Comparison of ENCODE assay signal across 7 mouse cellular contexts in genomic region chrX:82948630-82949029, GRCm38 (mm10). TPM values are rescaled to one million over a fixed set of nuclear protein-coding genes. Genes with fewer than 3 reads are reported as not detected.
DNase-seq lines count a peak whose midpoint lies in the region; ATAC-seq and TF ChIP-seq lines count a peak whose summit lies in the region.

Dmd (plus strand) TSS chrX:82948870.

- no peak for TF ChIP-seq CTCF in intestine, postnatal 0 days (IDR thresholded peaks at IDR 0.05; ENCODE audit: low read depth)
- no peak for TF ChIP-seq CTCF in midbrain, postnatal 0 days (IDR thresholded peaks at IDR 0.05)

- peak; percentile 71 for DNase-seq in Muller cell, postnatal 12 days (ENCODE audit: inconsistent ontology term)
- DNase-seq in adrenal gland, postnatal 4 days (ENCODE audit: low spot score in 2 of 2) = no peak
- DNase-seq in heart, adult 18-20 months = peak; percentile 34 to 57
- DNase-seq in midbrain, postnatal 0 days (ENCODE audit: low spot score) = no peak
- DNase-seq in right cerebral cortex, postnatal 36 days (ENCODE audit: low spot score in 2 of 2) = no peak
- no peak for DNase-seq in frontal cortex, postnatal 25 days (ENCODE audit: low spot score in 2 of 2)

- H3K9ac ChIP-seq in intestine, postnatal 0 days (ENCODE audit: low read depth, low read length) = no peak within 1 kb of the TSS
- no peak within 1 kb of the TSS for H3K9ac ChIP-seq in midbrain, postnatal 0 days (replicated peaks; ENCODE audit: low read length, poor library complexity, severe bottlenecking)

- no peak within 1 kb of the TSS for H3K4me2 ChIP-seq in intestine, postnatal 0 days (replicated peaks; ENCODE audit: low read depth)
- no peak within 1 kb of the TSS for H3K4me2 ChIP-seq in midbrain, postnatal 0 days (ENCODE audit: low read depth, low read length, poor library complexity, severe bottlenecking)

- H3K4me3 ChIP-seq in intestine, postnatal 0 days (ENCODE audit: low read depth, low read length) = no peak within 1 kb of the TSS
- no peak within 1 kb of the TSS for H3K4me3 ChIP-seq in midbrain, postnatal 0 days (ENCODE audit: low read depth, low read length)

- H3K4me1 ChIP-seq in intestine, postnatal 0 days (replicated peaks; ENCODE audit: control insufficient read depth, insufficient read depth, low read length) = no peaks in the 10 kb centered on the region
- H3K4me1 ChIP-seq in midbrain, postnatal 0 days (ENCODE audit: insufficient read depth, low read length) = no peaks in the 10 kb centered on the region

- 39% methylated on average over 3 of the region's 3 CpGs for WGBS in intestine, postnatal 0 days
- 57% methylated on average over 3 of the region's 3 CpGs for WGBS in midbrain, postnatal 0 days

- H3K27ac ChIP-seq in intestine, postnatal 0 days (ENCODE audit: low read depth, low read length) = no peak within 1 kb of the TSS
- H3K27ac ChIP-seq in midbrain, postnatal 0 days (ENCODE audit: low read depth, low read length) = no peak within 1 kb of the TSS

- H3K9me3 ChIP-seq in intestine, postnatal 0 days (ENCODE audit: control insufficient read depth) = no peaks in the 10 kb centered on the region
- H3K9me3 ChIP-seq in midbrain, postnatal 0 days (ENCODE audit: low read length) = no peaks in the 10 kb centered on the region

- no peaks in the 10 kb centered on the region for H3K36me3 ChIP-seq in intestine, postnatal 0 days (ENCODE audit: control insufficient read depth, insufficient read depth)
- no peaks in the 10 kb centered on the region for H3K36me3 ChIP-seq in midbrain, postnatal 0 days (ENCODE audit: insufficient read depth, low read length)

- no peaks in the 10 kb centered on the region for H3K27me3 ChIP-seq in intestine, postnatal 0 days (replicated peaks; ENCODE audit: control insufficient read depth, insufficient read depth, low read length)
- no peaks in the 10 kb centered on the region for H3K27me3 ChIP-seq in midbrain, postnatal 0 days (ENCODE audit: insufficient read depth, low read length)

- ATAC-seq in intestine, postnatal 0 days = no peak
- no peak for ATAC-seq in midbrain, postnatal 0 days (ENCODE audit: low FRiP score)

RNA-seq across cellular contexts. Expression of gene Dmd, which starts in this region (rescaled TPM):
- 10 to 100 TPM; 53.2 to 56.4 TPM for total RNA-seq in adrenal gland, postnatal 4 days (2021)
- total RNA-seq in heart, adult 18-20 months (2021) = 10 to 100 TPM; 77.5 to 85.3 TPM
- polyA plus RNA-seq in intestine, postnatal 0 days (2015; fragmentation: Nextera tagmentation; extraction: Ambion mirVana) = 14.6 and 18.6 TPM in 2 replicates
- total RNA-seq in midbrain, postnatal 0 days (2014; rRNA removed) = 55.6 and 79.4 TPM in 2 replicates
- polyA plus RNA-seq in midbrain, postnatal 0 days (2015; fragmentation: Nextera tagmentation; extraction: Ambion mirVana) = 17.8 and 22.6 TPM in 2 replicates

Comparison
In these comparisons a context has a peak if more than half of its experiments do, and no peak if none do; other contexts are left out.
1. DNase-seq: peak in Muller cell, postnatal 12 days (single experiment) and heart, adult 18-20 months (2 of 2); none in adrenal gland, postnatal 4 days (0 of 2), midbrain, postnatal 0 days (single experiment), right cerebral cortex, postnatal 36 days (0 of 2) and frontal cortex, postnatal 25 days (0 of 2).